Mouse (Mus musculus): ENCODE measurements around the gene Ttc13. TPM values are rescaled to one million over a fixed set of nuclear protein-coding genes. Genes with fewer than 3 reads are reported as not detected.
A peak's percentile ranks its signal among the peaks of the same experiment; 100 is the strongest.

Gene Ttc13
- total RNA-seq, 4 experiments from 2014 or later = 39.3 to 45.5 (median 42.7) TPM

GRCm38 (mm10) chr8:124653568-124654475 lies 68.0 kb downstream of the Ttc13 start:
- DNase-seq = no peak

GRCm38 (mm10) chr8:124652546-124652945 lies 69.2 kb downstream of the Ttc13 start:
- DNase-seq = no peak

- DNase-seq = no peak
Measured at GRCm38 (mm10) chr8:124651776-124652175, 70.0 kb downstream of the Ttc13 start.

GRCm38 (mm10) chr8:124648311-124648710 lies 73.5 kb downstream of the Ttc13 start:
- DNase-seq = no peak

- peak; percentile 51 for DNase-seq
Measured at GRCm38 (mm10) chr8:124643540-124644339, 78.0 kb downstream of the Ttc13 start.

- no peak for DNase-seq
Measured at GRCm38 (mm10) chr8:124641599-124641998, 80.2 kb downstream of the Ttc13 start.

- no peak for DNase-seq
Measured at GRCm38 (mm10) chr8:124635247-124635502, 86.6 kb downstream of the Ttc13 start.

- no peak for DNase-seq
Measured at GRCm38 (mm10) chr8:124634411-124635246, 87.2 kb downstream of the Ttc13 start.

GRCm38 (mm10) chr8:124633001-124633703 lies 88.6 kb downstream of the Ttc13 start:
- no peak for DNase-seq

GRCm38 (mm10) chr8:124631966-124632365 lies 89.8 kb downstream of the Ttc13 start:
- DNase-seq = no peak

GRCm38 (mm10) chr8:124630891-124631290 lies 90.9 kb downstream of the Ttc13 start:
- DNase-seq = no peak

GRCm38 (mm10) chr8:124630489-124630888 lies 91.3 kb downstream of the Ttc13 start:
- no peak for DNase-seq

- DNase-seq = no peak
Measured at GRCm38 (mm10) chr8:124626251-124626650, 95.5 kb downstream of the Ttc13 start.

Other genes with a start within 250 kb of the Ttc13 start
- gene Cog2, start 201.2 kb downstream of the Ttc13 start, total RNA-seq (2022) = 10 to 100 TPM; 48.0 to 62.2 (median 54.1) TPM
- 1 to 10 TPM in 2 of 4 experiments, under 1 TPM in 2; 0.49 to 8.0 (median 4.0) TPM for gene Agt, start 152.3 kb downstream of the Ttc13 start, total RNA-seq (2022)
- under 1 TPM in 2 of 4 experiments, not detected in 2; 0.35 to 0.78 TPM for gene Capn9, start 145.9 kb downstream of the Ttc13 start, total RNA-seq (2022)
- 10 to 100 TPM; 39.9 to 50.2 (median 45.4) TPM for gene 2310022B05Rik, start 58.6 kb downstream of the Ttc13 start, total RNA-seq (2022)
- 10 to 100 TPM in 3 of 4 experiments, 1 to 10 TPM in 1; 6.4 to 15.9 (median 13.3) TPM for gene Arv1, start 156 bp upstream of the Ttc13 start, total RNA-seq (2022)
- under 1 TPM in 3 of 4 experiments, not detected in 1; 0.42 to 0.73 (median 0.49) TPM for gene Fam89a, start 29.8 kb upstream of the Ttc13 start, total RNA-seq (2022)
- 1 to 10 TPM in 3 of 4 experiments, under 1 TPM in 1; 0.99 to 2.9 (median 1.3) TPM for gene Trim67, start 71.1 kb upstream of the Ttc13 start, total RNA-seq (2022)
- gene Gnpat, start 141.1 kb upstream of the Ttc13 start, total RNA-seq (2022) = 100 to 1,000 TPM in 3 of 4 experiments, 10 to 100 TPM in 1; 93.8 to 131 (median 107) TPM
- 10 to 100 TPM; 27.5 to 31.3 (median 29.2) TPM for gene 2810004N23Rik, start 141.1 kb upstream of the Ttc13 start, total RNA-seq (2022)
- gene Exoc8, start 175.7 kb upstream of the Ttc13 start, total RNA-seq (2022) = 10 to 100 TPM; 22.1 to 28.1 (median 25.0) TPM
- gene Sprtn, start 175.9 kb upstream of the Ttc13 start, total RNA-seq (2022) = 10 to 100 TPM; 19.4 to 23.6 (median 21.5) TPM
- gene Egln1, start 227.3 kb upstream of the Ttc13 start, total RNA-seq (2022) = 10 to 100 TPM; 48.2 to 56.7 (median 50.9) TPM

Measured in adrenal gland, adult 8-10 months (tissue).